Mouse (Mus musculus) erythroblast, embryonic 14.5 days (primary cell): ENCODE measurements at regions not wholly inside any gene's neighbourhood (a gene's known extent, or its start where the extent isn't known, plus 50 kb on each side); places are given as distances from the start of the nearest gene placed in this dataset.

Experiments used
- GATA1 ChIP-seq: IDR thresholded peaks from 2 replicates; pipeline ENCODE4 v1.6.1; 2012; ENCODE audit warnings: low read length, inconsistent platforms, mixed read lengths
- TAL1 ChIP-seq: IDR thresholded peaks from 3 replicates; pipeline ENCODE4 v1.6.1; 2012; ENCODE audit warnings: low read length, inconsistent platforms, mixed read lengths

GRCm38 (mm10) chr1:120814441-120814840 lies 212.2 kb downstream of the En1 start:
- TF ChIP-seq TAL1 (no peak), GATA1 (no peak)
